Mouse (Mus musculus): ENCODE data around the gene Timm8b. TPM values are rescaled to one million over a fixed set of nuclear protein-coding genes. Genes with fewer than 3 reads are reported as not detected.
A peak's percentile ranks its signal among the peaks of the same experiment; 100 is the strongest.

The Timm8b gene
- 29.6 and 98.1 TPM in 2 replicates for total RNA-seq (2015; ENCODE audit: low replicate concordance)
- 22.5 and 77.4 TPM in 2 replicates for total RNA-seq (2017; ENCODE audit: low replicate concordance)

GRCm38 (mm10) chr9:50603189-50603997, at the start of gene Timm8b, which contains the start of gene Sdhd:
Gene Timm8b, plus strand, starts transcription at chr9:50603910.
Gene Sdhd, minus strand, starts transcription at chr9:50603812.
- peak; percentile 96 for ATAC-seq (replicated peaks; ENCODE audit: low FRiP score, poor library complexity, severe bottlenecking)

GRCm38 (mm10) chr9:50554241-50555093, 49.2 kb upstream of the Timm8b start, which contains the start of gene Il18:
Gene Il18, plus strand, starts transcription at chr9:50554827.
- no peak for ATAC-seq (replicated peaks; ENCODE audit: low FRiP score, poor library complexity, severe bottlenecking)

- no peak for ATAC-seq (replicated peaks; ENCODE audit: low FRiP score, poor library complexity, severe bottlenecking)
These were observed 48.6 kb upstream of the Timm8b start, which contains the start of gene Bco2 for GRCm38 (mm10) chr9:50555094-50555446. Gene Bco2, minus strand, starts transcription at chr9:50555181.

GRCm38 (mm10) chr9:50561145-50561917, 42.4 kb upstream of the Timm8b start, which contains the start of gene Tex12:
Gene Tex12, minus strand, starts transcription at chr9:50561325.
- ATAC-seq (replicated peaks; ENCODE audit: low FRiP score, poor library complexity, severe bottlenecking): no peak

- ATAC-seq (replicated peaks; ENCODE audit: low FRiP score, poor library complexity, severe bottlenecking): no peak
These were observed 41.8 kb upstream of the Timm8b start for GRCm38 (mm10) chr9:50561918-50562360.

- ATAC-seq (replicated peaks; ENCODE audit: low FRiP score, poor library complexity, severe bottlenecking): no peak
These were observed 38.5 kb upstream of the Timm8b start for GRCm38 (mm10) chr9:50565173-50565572.

GRCm38 (mm10) chr9:50565940-50566339, 37.8 kb upstream of the Timm8b start:
- no peak for ATAC-seq (replicated peaks; ENCODE audit: low FRiP score, poor library complexity, severe bottlenecking)

GRCm38 (mm10) chr9:50567372-50567771, 36.3 kb upstream of the Timm8b start:
- ATAC-seq (replicated peaks; ENCODE audit: low FRiP score, poor library complexity, severe bottlenecking): no peak

- ATAC-seq (replicated peaks; ENCODE audit: low FRiP score, poor library complexity, severe bottlenecking): no peak
These were observed 35.8 kb upstream of the Timm8b start for GRCm38 (mm10) chr9:50567881-50568280.

- no peak for ATAC-seq (replicated peaks; ENCODE audit: low FRiP score, poor library complexity, severe bottlenecking)
These were observed 33.8 kb upstream of the Timm8b start for GRCm38 (mm10) chr9:50569599-50570525.

GRCm38 (mm10) chr9:50580370-50580769, 23.3 kb upstream of the Timm8b start:
- ATAC-seq (replicated peaks; ENCODE audit: low FRiP score, poor library complexity, severe bottlenecking): no peak

GRCm38 (mm10) chr9:50585145-50585818, 18.4 kb upstream of the Timm8b start:
- ATAC-seq (replicated peaks; ENCODE audit: low FRiP score, poor library complexity, severe bottlenecking): no peak

GRCm38 (mm10) chr9:50586955-50587354, 16.8 kb upstream of the Timm8b start:
- ATAC-seq (replicated peaks; ENCODE audit: low FRiP score, poor library complexity, severe bottlenecking): no peak

GRCm38 (mm10) chr9:50590856-50591518, 12.7 kb upstream of the Timm8b start:
- no peak for ATAC-seq (replicated peaks; ENCODE audit: low FRiP score, poor library complexity, severe bottlenecking)

- ATAC-seq (replicated peaks; ENCODE audit: low FRiP score, poor library complexity, severe bottlenecking): no peak
These were observed 10.8 kb upstream of the Timm8b start for GRCm38 (mm10) chr9:50592955-50593354.

GRCm38 (mm10) chr9:50593544-50593943, 10.2 kb upstream of the Timm8b start:
- no peak for ATAC-seq (replicated peaks; ENCODE audit: low FRiP score, poor library complexity, severe bottlenecking)

- ATAC-seq (replicated peaks; ENCODE audit: low FRiP score, poor library complexity, severe bottlenecking): no peak
These were observed 8.8 kb upstream of the Timm8b start for GRCm38 (mm10) chr9:50594794-50595417.
